22 mouse cellular contexts compared by ENCODE assay signal in the genomic region with DNA sequence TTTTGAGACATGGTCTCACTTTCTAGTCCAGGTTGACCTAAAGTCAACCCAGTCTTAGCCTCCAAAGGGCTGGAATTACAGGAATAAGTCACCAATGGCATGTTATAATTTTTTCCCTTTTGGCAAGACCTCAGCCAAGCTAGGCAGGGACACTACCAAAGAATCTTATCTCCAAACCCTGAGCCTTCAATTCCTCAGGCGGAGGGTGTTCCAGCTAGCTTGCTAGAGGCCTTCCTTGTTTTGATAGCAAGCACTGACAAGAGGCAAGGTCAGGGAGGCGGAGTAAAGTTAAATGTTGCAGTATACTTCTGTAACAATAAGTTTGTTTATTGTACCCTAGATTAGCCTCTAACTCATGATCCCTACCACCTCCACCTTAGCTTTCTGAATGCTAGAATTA. TPM values are rescaled to one million over a fixed set of nuclear protein-coding genes. Genes with fewer than 3 reads are reported as not detected.
DNase-seq lines count a peak whose midpoint lies in the region; ATAC-seq and TF ChIP-seq lines count a peak whose summit lies in the region.
"Had no signal": no experiment of that assay in that cellular context is flagged by ENCODE, and none has a peak within 500 bp of the region (broad histone marks: within the 10 kb centered on the region; RNA-seq: fewer than 3 reads in every experiment).

No protein-coding gene starts in this region.

- TF ChIP-seq POLR2A in small intestine, adult 2 months (IDR thresholded peaks at IDR 0.05; ENCODE audit: low read depth, low read length) = no peak

- H3K4me2 ChIP-seq in liver, embryonic 15.5 days = peak overlapping the region; percentile 27
- H3K4me2 ChIP-seq: forebrain, embryonic 12.5 days; heart, embryonic 11.5 days; heart, embryonic 15.5 days; hindbrain, embryonic 15.5 days had no signal

- WGBS in liver, embryonic 15.5 days (ENCODE audit: insufficient replicate concordance) = 26% methylated on average over 2 of the region's 2 CpGs
- WGBS in small intestine, adult 2 months = 26% methylated on average over 2 of the region's 2 CpGs

- H3K27ac ChIP-seq in liver, embryonic 15.5 days (replicated peaks) = peak overlapping the region; percentile 98
- peak overlapping the region; percentile 66 for H3K27ac ChIP-seq in small intestine, adult 2 months (ENCODE audit: insufficient read depth, low read depth, low read length)
- H3K27ac ChIP-seq: embryonic facial prominence, embryonic 10.5 days; forebrain, embryonic 12.5 days; heart, adult 2 months; heart, embryonic 15.5 days; hindbrain, embryonic 15.5 days had no signal

- TF ChIP-seq CTCF in small intestine, adult 2 months (IDR thresholded peaks at IDR 0.05; ENCODE audit: extremely low read depth, insufficient read length, insufficient replicate concordance, low read depth, low read length) = no peak

- ATAC-seq in erythroid progenitor cell, adult 5-6 weeks (replicated peaks; ENCODE audit: low FRiP score, poor library complexity, severe bottlenecking) = peak; percentile 36
- 0 out of 2 replicates have a peak, but pooled peaks have one; percentile 15 for ATAC-seq in liver, embryonic 15.5 days (ENCODE audit: insufficient read depth)
- ATAC-seq: CD4-positive, CD25-positive, alpha-beta regulatory T cell, adult 4 months; forebrain, postnatal 0 days had no signal

- peaks cover 13% of the 10 kb centered on the region for H3K27me3 ChIP-seq in liver, embryonic 15.5 days
- H3K27me3 ChIP-seq in small intestine, adult 2 months (ENCODE audit: control insufficient read depth, insufficient read depth, low read length) = no peaks in the 10 kb centered on the region
- H3K27me3 ChIP-seq: hindbrain, embryonic 15.5 days had no signal

- peak; percentile 72 for DNase-seq in testis, postnatal 14 days (ENCODE audit: low spot score)
- no peak for DNase-seq in testis, postnatal 10 days (ENCODE audit: low spot score)
- no peak for DNase-seq in urinary bladder, adult 2 months (ENCODE audit: low spot score)
- DNase-seq in layer of hippocampus, postnatal 36 days = no peak
- no peak for DNase-seq in B cell, adult 2 months
- DNase-seq: adrenal gland, adult 2 months; adrenal gland, postnatal 36 days; cerebellum, adult 2 months; cerebellum, postnatal 10 days; forebrain, postnatal 0 days; gastrocnemius, postnatal 14 days; heart, adult 2 months had no signal

- H3K36me3 ChIP-seq in liver, embryonic 15.5 days (replicated peaks) = no peaks in the 10 kb centered on the region
- H3K36me3 ChIP-seq in small intestine, adult 2 months (ENCODE audit: control insufficient read depth, insufficient read depth, low read length) = no peaks in the 10 kb centered on the region
- H3K36me3 ChIP-seq: embryonic facial prominence, embryonic 10.5 days; forebrain, embryonic 12.5 days; heart, embryonic 15.5 days; hindbrain, embryonic 15.5 days had no signal

- peaks cover 90% of the 10 kb centered on the region for H3K4me1 ChIP-seq in liver, embryonic 15.5 days (replicated peaks)
- peaks cover 24% of the 10 kb centered on the region; the same call in 1 of the 2 replicates for H3K4me1 ChIP-seq in small intestine, adult 2 months (ENCODE audit: control insufficient read depth, insufficient read depth, insufficient read length, low read length)
- H3K4me1 ChIP-seq: forebrain, embryonic 12.5 days; heart, embryonic 15.5 days; hindbrain, embryonic 15.5 days had no signal

- H3K9me3 ChIP-seq in liver, embryonic 15.5 days (replicated peaks) = no peaks in the 10 kb centered on the region
- H3K9me3 ChIP-seq: embryonic facial prominence, embryonic 10.5 days; forebrain, embryonic 12.5 days; heart, embryonic 15.5 days; hindbrain, embryonic 15.5 days had no signal

- no peak overlapping the region for H3K4me3 ChIP-seq in liver, embryonic 15.5 days (replicated peaks)
- no peak overlapping the region for H3K4me3 ChIP-seq in small intestine, adult 2 months (ENCODE audit: low read depth, low read length)
- H3K4me3 ChIP-seq: embryonic facial prominence, embryonic 10.5 days; forebrain, embryonic 12.5 days; heart, adult 2 months; heart, embryonic 15.5 days; hindbrain, embryonic 15.5 days had no signal

- no peak overlapping the region for H3K9ac ChIP-seq in liver, embryonic 15.5 days
- H3K9ac ChIP-seq: forebrain, embryonic 12.5 days; forebrain, postnatal 0 days; heart, embryonic 15.5 days; hindbrain, embryonic 15.5 days had no signal

RNA-seq across cellular contexts. Expression of gene Mkrn1, which starts 4.9 kb away (rescaled TPM):
- total RNA-seq in erythroid progenitor cell, adult 5-6 weeks (2015; ENCODE audit: low replicate concordance) = 253 and 359 TPM in 2 replicates
- 284 and 418 TPM in 2 replicates for total RNA-seq in erythroid progenitor cell, adult 5-6 weeks (2017; ENCODE audit: low replicate concordance)
- polyA plus RNA-seq in liver, embryonic 15.5 days (2015; fragmentation: Nextera tagmentation; extraction: Ambion mirVana) = 229 and 259 TPM in 2 replicates
- 55.7 and 124 TPM in 2 replicates for polyA plus RNA-seq in small intestine, adult 2 months (2012; rRNA removed)
- polyA plus RNA-seq in urinary bladder, adult 2 months (2012; rRNA removed) = 39.2 and 45.7 TPM in 2 replicates
- 100 to 1,000 TPM; 127 to 136 TPM for total RNA-seq in layer of hippocampus, postnatal 36 days (2021)

RNA-seq across cellular contexts. Expression of gene Rab19, which starts 44.2 kb away (rescaled TPM):
- 2.5 TPM in 1 of 2 replicates, not detected in the other for total RNA-seq in erythroid progenitor cell, adult 5-6 weeks (2015; ENCODE audit: low replicate concordance)
- total RNA-seq in erythroid progenitor cell, adult 5-6 weeks (2017; ENCODE audit: low replicate concordance) = 0.68 and 1.3 TPM in 2 replicates
- polyA plus RNA-seq in liver, embryonic 15.5 days (2015; fragmentation: Nextera tagmentation; extraction: Ambion mirVana) = 0.28 and 0.37 TPM in 2 replicates
- 1.9 and 8.3 TPM in 2 replicates for polyA plus RNA-seq in small intestine, adult 2 months (2012; rRNA removed)
- polyA plus RNA-seq in urinary bladder, adult 2 months (2012; rRNA removed) = 7.8 and 8.3 TPM in 2 replicates
- not detected for total RNA-seq in layer of hippocampus, postnatal 36 days (2021)
- total RNA-seq: forebrain, postnatal 0 days; gastrocnemius, adult 18-20 months; gastrocnemius, postnatal 14 days had no signal
- polyA plus RNA-seq: adrenal gland, adult 2 months had no signal

RNA-seq across cellular contexts. Expression of gene Slc37a3, which starts 47.7 kb away (rescaled TPM):
- total RNA-seq in erythroid progenitor cell, adult 5-6 weeks (2015; ENCODE audit: low replicate concordance) = 1.4 and 10.9 TPM in 2 replicates
- total RNA-seq in erythroid progenitor cell, adult 5-6 weeks (2017; ENCODE audit: low replicate concordance) = 0.83 and 2.3 TPM in 2 replicates
- polyA plus RNA-seq in liver, embryonic 15.5 days (2015; fragmentation: Nextera tagmentation; extraction: Ambion mirVana) = 9.1 and 9.3 TPM in 2 replicates
- polyA plus RNA-seq in small intestine, adult 2 months (2012; rRNA removed) = 9.1 and 13.2 TPM in 2 replicates
- 28.9 and 30.4 TPM in 2 replicates for polyA plus RNA-seq in urinary bladder, adult 2 months (2012; rRNA removed)
- 10 to 100 TPM; 73.8 to 84.2 TPM for total RNA-seq in layer of hippocampus, postnatal 36 days (2021)
